Mouse (Mus musculus) urinary bladder, postnatal 10 days (tissue): Measurements from ENCODE around the gene Tgfbrap1.
"Not testable (repeated sequence)": the region's sequence is repeated elsewhere in the genome, so short reads cannot be mapped to it uniquely, and the experiment has no call there.

Experiments
- DNase-seq: peaks from one replicate; pipeline ENCODE4 v3.0.0; 2022; ENCODE audit warnings: low spot score

Tgfbrap1 gene

DNA sequence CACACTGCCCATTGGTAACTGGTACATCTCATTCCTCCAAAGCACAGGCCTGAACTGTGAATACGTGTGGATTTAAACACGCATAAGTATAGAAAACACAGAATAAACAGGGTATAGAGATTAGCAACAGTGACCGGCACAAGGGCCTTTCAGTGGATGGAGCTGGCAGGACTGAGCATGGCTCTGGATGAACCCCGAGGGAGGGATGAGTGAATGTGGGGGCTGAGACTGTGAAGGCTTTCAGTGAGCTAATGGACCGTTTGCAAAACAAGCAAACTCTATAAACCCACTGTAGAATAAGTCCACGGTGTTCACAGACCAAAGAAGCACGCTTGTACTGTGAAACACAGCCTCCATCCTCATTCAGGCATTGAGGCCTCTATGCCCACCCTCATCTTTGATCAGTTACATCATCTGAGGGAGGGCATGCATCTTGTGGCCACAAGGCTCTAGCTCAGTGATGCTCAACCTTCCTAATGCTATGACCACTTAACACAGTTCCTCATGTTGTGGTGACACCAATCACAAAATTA is 83.2 kb downstream of the Tgfbrap1 start:
- DNase-seq, result not testable (repeated sequence)

DNA sequence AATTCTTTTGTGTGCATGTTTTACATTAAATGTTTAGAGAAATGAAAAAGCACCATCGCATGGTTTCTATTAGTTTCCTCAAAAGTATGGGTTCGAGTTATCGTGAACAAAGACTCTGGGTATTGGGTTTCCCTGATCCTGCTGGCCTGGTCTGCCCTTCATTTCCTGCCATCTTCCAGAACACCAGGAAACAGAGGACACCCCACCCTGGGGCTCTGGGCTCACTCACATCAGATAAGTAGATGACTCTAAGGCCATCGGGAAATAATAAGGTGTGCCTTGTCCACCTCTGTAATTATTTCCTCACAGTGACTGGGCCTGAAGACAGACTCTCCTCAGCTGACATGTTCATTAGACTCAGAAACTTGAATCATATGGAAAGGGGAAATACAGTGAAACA is 88.0 kb downstream of the Tgfbrap1 start:
- no peak for DNase-seq

DNA sequence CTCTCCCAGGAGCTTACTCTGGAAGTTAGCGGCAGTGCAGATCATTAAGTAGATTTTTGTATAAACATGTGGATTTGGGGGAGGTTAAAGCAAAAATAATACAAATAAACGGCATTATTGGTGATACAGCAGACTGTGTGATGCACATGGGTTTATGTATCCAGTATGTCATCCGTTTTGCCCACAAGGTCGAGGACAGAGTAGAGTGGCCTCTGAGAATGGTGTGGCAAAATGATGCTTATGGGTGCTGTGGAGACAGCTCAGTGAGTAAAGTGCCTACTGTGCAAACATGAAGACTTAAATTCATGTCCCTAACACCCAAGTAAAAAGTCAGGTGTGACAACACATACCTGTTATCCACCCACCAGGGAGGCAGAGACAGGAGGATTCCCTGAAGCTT is 91.9 kb downstream of the Tgfbrap1 start:
- DNase-seq, result no peak

DNA sequence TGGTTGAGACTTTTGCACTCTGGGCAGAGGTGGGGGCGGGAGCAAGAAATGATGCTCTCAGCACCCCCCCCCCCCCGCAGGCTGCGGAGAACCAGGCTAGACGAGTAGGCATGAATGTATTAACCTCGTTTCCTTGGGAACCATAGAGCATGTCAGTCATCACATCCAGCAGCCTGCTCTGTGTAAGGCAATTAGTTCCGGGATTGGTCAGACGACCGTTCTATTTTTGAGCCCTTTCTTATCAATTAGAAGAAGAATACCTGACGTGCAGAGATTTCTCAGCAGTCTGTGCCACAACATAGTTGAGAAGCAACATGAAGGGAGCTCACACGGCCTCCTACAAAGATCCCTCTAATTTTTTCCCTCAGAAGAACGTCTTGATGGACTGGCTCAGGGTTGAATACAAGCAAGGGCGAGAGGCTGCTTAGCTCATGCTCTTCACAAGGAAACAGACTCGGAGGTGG is 92.4 kb downstream of the Tgfbrap1 start:
- DNase-seq, result no peak
